Mouse (Mus musculus) frontal cortex, postnatal 10 days (tissue): Measurements from ENCODE around the gene Adamtsl3.
"Not testable (repeated sequence)": the region's sequence is repeated elsewhere in the genome, so short reads cannot be mapped to it uniquely, and the experiment has no call there.

ENCODE experiments used
- DNase-seq, 2 experiments: peaks; one replicate each; pipeline ENCODE4 v3.0.0; 2022; ENCODE audit warnings: low spot score in 2 of 2, mixed read lengths in 1 of 2

Gene Adamtsl3

DNA sequence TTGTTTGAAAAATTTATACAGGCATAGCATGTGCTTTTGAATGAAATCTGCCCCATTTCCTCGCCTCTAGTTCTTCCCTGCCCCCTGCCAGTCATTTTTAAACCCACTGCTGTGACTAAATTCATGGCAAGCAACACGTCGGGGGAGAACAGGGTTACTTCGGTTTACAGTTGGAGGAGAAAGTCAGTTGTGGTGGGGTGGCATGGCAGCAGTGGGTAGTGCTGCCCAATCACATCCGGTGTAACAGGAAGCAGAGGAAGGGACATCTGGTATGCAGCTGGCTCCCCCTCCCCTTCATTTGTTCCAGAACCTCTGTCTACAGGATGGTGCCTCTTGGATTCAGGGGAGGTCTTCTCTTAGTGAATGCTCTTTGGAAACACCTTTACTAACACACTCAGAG is 25.6 kb downstream of the Adamtsl3 start:
- no peak for DNase-seq

DNA sequence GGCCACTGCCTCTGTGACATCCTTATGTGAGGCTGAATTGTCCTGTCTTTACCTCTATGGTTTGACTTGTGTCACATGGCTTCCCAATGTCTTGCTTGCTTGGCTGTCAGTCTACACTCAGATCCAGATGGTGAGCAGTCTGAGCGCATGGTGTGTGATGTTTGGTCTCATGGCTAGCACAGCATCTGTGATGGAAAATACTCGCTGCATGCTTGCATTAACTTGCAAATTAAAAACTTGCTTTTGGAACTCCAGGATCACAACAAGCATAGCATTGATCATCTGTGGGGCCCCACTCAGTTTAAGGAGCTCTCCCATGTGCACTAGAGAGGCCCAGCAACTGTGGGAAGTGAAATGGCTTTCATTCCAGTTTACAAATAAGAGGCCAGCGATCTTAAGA is 29.1 kb downstream of the Adamtsl3 start:
- no peak for DNase-seq

DNA sequence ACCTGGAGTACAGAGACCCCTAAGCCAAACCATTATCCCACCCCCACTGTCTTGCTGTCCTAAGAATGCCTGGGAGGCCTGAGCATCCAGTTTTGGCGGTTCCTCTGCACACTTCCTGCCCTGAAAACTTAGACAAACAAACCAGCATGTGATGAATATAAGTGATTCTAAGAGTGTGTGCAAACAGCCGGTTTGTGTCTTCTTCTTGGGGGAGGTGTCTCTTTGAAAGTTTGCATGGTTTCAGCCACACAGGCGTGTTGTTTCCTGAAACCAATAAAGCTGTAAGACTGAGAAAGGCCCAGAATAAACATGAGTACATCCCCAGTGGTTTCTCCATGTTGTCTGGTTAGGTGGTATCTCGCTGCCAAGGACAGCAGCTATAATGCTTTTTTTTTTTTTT is 30.6 kb downstream of the Adamtsl3 start:
- no peak for DNase-seq

DNA sequence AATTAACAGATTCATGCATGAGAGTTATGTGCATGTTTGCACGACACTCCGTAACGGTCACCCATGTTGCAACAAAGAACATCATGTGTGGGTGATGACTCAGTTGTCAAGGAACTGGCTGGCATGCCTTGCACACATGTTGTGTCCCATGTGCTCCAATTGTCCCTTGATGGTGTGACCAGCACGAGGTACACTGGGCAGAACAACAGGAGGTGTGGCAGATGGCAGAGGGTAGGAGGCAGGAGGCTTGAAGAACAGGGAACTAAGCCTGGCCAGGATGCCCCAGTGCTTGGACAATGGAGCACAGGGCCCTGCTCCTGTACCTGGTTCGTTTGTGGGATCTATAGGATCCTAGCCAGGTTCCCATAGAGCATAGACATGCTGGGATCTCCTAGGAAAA is 31.0 kb downstream of the Adamtsl3 start:
- DNase-seq: no peak

DNA sequence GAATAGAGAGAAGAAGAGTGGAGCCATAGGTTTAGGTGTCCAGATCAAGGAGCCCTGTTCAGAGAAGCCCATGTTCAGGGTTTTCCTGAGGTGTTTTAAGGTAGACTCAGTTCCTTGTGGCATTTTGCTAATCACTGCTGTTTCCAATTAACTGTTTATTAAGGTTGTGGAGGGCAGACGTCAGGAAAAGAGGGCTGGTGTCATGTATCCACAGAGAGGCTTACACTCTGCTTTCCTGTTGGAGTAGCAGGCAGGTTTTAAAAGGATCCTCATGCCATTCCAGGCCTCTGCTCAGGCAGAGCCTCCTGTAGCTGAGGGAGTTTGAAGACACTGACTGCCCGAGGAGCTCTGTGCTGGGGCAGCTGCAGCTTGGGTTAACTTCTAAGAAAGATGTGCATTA is 32.6 kb downstream of the Adamtsl3 start:
- DNase-seq: no peak

DNA sequence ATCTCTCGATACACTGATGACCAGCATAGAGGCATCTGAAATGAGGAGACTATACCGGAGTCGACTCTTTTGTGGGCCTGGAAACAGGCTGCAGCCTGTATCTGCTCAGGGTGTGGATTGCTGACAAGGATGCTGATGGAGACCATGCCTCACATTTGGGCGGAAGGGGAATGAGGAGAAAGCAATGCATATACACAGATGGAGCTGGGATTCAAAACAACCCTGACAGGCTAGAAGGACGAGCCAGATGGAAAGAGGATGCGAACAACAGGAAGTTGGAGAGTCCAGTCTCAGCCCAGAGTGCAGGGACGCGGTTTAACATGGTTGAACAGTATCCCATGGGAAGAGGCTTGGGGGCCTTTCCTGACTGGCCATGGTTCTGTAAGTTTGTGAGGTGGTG is 34.6 kb downstream of the Adamtsl3 start:
- no peak for DNase-seq

DNA sequence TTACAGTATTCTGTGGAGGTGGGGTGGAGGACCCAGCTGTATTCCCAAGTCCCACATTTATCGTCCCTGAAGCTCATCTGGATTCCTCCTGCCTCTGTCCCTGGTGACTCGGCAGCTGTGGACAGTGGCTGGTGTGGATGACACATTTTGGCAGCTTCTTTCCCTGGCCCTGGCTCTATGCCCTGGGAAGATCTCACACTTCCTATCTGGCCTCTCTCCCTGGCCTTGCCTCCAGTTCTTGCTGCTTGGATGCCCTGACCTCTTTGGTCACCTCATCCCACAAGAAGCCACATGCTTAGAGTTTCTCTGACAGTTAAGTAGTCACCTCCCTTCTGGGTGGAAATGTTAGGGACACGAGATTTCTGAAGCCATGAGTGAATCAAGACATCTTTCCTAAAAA is 35.9 kb downstream of the Adamtsl3 start:
- no peak for DNase-seq

DNA sequence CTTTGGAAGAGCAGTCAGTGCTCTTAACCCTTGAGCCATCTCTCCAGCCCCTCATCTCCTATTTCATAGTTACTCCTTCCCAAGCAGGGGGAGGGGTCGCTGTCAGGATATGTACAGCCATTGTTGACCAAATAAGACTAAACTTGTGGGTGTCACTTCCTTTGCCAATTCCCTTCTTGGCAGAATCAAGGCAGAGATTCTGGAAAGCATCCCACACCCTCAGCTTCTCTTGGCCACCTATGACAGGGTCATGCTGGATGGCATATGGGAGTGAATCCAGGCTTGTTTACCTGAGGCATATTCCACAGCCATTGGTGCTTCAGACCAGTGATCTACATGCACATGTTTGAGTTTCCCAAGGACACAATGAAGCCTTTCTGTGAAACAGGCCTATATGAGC is 42.8 kb downstream of the Adamtsl3 start:
- no peak for DNase-seq

DNA sequence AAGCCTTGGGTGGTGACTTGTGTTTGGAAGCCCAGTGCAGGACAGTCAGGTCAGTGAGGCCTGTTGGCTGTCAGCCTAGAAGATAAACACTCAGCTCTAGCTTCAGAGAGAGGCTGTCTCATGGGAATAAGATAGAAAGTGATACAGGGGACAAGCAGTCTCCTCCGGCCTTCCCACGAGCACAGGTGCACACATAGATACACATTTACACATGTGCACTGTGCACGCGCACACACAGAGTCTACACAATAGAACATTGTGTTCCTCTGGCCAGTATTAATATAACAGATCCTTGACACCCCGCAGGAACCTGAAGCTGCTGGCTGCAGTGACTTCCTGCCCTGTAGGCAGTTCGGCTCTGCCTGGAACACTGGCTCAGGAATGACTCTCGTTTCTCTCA is 44.3 kb downstream of the Adamtsl3 start:
- no peak for DNase-seq

DNA sequence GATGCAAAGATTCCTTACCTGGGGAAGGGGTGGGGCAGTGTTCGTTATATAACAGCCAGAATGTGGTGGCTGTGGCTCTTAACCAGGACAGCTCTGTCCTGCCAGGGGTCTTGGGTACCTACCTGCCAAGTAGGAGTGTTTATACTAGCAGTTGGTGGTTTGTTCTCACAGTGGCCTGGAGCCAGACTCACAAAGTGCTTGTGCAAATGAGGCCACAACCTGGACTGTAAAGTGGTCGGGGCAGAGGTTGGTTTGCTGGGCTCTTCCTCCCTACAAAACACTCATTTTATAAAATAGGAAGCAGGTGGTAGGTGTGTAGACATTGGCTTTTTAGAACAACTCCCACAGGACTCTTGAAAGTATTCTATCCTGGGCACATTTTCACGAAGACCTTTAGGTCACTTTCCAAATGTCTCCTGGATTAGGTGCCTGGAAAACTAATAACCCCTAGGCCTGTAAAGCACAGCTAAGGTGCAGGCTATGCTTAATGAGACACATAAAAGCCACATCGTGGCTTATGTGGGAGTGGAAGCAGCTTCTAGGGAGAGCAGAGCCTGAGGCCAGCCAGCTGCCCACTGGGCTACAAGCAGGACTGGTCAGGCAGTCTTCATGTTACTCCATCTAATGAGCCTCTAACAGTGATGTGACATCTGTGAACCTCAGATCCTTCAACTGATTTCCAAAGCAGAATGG is 47.5 kb downstream of the Adamtsl3 start:
- no peak for DNase-seq

DNA sequence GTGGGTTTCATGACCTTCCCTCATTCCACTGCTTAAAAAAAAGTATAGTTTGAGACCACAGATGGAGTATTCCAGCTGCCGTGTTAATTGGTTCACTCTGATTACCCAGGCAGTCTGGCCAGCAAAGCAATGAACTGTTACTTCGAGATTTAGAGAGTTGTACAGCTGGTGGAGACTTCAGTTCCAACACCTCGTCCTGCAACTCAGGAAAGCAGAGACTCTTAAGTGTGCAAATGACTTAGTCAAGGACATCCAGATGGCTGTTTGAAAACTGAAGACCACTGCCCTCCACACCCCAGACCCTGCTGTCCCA is 48.0 kb downstream of the Adamtsl3 start:
- no peak for DNase-seq

DNA sequence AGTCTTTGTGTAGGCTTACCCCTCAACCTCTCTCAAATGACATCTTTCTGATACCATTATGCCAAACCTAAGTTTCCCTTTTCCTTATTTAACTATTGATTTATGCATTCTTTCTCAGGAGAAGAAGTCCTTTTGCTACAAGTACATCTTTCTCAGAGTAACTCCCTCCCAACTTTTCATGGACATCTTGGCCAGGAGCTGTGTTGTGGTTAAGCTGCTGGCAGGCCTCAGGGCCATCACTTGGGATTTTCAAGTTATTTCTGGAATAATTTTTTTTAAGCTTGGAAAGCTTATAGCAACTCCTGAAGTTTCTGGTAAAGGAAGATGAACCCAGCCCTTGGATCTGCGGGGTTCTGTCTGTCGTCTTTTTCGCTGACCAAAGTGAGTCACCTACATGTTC is 51.6 kb downstream of the Adamtsl3 start:
- DNase-seq: no peak

DNA sequence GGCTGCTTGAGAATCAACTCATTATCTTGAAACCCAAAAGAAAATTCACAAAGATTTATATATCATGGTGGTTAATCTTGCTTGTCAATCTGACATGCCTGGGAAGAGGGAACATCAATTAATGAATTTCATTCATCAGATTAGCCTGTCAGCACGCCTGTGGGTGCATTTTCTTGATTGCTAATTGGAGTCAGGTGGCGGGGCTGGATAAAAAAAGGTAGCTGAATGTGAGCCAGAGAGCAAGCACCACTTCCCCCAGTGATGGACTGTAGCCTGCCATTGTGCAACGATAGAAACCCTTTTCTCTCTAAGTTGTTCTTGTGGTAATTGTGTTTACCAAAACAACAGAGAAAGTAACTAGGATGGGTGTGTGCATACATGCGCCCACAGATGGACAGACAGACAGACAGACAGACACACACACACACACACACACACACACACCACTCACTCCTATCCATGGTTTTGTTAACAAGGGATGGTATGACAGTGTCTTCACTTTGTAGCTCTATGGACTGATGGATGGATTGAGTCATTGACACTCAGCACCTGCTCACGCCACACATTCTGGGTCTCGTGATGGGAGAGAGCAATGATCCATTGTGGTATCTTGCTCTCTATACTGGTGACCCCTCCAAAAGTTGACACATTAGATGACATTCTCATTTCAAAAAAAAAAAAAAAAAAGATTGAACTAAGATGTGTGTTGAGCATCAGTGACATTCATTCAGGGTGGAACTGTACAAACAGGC is 59.1 kb downstream of the Adamtsl3 start:
- DNase-seq: no peak

DNA sequence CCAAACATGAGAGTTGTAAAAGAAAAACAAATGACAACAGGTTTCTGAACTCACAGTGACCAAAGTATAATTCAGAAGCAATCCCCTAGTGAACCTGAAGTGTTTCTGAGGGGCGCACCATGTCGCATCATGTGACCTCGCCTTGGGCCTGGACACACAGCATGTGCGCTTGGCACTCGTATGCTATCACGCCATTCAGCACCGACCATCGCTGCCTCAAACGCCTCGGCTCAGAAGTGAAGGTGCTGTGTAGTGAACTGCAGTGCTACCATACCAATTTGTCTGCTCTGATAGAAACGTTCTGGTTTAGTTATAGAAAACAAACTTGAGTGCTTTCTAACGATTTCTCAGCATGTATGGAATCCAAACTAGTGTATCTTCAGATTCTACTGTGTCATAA is 59.7 kb downstream of the Adamtsl3 start:
- no peak for DNase-seq

DNA sequence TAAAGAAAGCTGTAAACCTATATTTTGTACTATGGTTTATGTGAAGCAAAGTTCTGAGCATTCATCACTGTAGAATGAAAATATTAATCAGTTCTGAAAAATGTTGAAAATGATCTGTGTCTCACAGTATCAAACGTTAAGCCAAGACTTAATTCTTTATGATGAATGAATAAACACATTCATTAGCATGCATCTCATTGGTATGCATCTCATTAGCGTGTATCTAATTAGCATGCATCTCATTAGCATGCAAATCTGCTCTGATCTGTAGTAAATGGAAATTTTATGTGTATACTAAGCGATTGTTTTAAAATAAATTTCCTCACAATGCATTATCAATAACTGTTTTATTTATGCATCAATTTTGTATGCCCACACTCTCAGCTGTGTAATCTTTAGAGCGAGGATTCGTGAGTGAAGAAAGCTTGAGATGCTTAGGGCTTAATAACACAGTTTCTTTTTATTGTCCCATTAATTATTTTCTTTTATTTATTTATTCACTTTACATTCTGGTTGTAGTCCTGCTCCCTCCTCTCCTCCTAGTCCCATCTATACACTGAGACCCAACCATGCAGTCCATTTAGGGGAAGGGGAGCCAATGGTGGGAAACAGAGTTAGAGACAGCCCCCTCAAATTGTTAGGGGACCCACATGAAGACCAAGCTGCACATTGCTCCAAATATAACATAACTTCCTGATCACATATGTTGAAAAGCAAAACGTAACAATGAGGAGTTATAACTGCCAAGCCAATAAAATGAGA is 60.4 kb downstream of the Adamtsl3 start:
- DNase-seq: no peak

DNA sequence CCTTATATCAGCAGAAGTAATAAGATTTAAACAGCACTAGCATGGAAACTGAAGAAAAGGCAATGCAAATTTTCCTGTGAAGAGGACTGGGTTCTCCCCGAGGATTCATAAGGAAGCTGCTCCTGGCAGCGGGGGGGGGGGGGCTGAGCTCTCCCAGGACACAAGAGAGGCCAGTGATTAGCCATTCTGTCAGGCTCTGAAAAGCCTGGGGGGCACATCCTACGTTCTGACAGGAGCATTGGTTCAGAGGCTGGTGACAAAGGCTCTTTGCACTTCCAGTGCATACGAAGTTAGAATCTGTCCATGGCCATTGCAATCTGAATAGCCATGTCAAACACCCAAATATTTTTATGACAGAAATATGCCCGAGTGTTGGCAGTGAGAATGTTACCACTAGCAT is 61.4 kb downstream of the Adamtsl3 start:
- DNase-seq: no peak

DNA sequence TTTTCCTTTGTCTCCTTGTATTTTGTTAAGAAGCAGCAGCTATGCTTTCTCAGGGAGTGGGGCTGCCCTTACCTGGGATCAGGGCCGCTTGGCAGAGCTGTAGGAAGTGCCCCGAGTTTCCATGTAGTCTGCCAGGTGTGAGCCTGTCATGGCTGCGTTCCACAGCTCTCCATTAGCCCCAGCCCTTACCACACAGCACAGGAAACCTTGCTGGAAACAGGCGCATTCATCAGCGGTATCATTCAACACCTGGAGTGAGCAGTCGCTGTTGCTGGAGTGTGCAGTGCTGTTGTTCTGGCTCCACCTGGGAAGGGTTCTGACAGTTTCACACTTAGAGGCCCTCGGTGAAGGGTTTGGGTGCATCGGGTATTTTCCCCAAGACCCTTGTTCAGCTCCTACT is 62.1 kb downstream of the Adamtsl3 start:
- no peak for DNase-seq

DNA sequence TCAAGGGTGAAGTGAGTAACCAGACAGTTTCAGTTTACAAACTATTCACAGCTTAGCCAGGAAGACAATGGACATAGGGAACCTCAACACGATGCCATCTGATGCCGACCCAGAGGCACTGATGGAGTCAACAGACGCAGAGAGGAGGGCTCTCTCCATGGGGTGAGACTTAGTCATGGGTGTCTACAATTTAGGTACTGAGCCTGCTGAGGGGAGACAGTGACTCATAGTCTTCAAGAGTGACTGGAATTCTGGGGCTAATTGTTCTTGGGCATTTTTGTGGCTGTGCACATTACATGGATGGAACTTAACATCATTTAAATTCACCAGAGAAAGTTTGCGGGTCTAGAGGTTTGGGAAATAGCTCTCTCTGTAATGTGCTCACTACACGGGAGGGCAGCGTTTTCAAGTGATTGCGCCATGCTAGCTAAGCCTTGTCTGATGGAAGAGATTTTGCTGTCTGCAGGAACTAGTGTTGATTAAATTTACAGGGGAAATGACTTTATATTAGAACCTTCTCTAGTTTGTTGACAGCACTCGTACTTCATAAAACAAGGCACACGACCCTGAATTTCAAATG is 70.1 kb downstream of the Adamtsl3 start:
- no peak for DNase-seq

DNA sequence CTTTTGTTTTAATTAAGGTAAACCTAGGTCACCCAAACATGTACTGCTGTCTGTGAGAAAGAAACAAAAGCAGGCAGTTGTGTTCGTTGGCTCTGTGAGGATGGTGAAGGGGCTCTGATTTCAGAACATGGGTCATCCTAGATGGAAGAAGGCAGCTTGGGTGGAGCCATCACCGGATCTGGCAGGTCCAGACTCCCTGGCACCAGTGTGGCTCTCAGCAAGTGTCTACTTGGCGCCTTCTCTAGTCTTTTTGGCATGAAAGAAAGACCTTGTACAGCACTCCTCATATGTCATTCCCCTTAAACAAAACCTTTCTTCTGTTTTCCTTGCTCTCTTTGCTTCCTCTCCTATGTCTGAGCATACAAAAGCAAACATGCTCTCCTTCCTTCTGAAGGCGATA is 75.5 kb downstream of the Adamtsl3 start:
- no peak for DNase-seq

DNA sequence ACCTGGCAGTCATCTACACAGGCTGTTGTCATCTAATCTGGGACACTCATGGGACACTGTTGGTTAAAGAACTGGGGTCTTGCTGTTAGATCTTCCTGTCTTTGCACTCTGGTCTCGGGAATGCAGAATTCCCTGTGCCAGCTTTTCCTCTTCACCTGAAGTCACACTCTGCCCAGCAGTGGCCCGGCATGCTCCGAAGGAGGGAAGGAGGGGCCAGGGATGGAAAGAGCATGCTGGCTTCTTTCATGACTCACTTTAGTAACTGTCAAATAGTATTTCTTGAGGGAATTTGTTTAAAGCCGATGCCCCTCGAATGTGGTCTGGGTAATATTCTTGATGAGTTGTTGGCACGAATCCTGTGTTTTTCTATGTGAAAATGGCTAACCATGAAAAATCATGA is 81.2 kb downstream of the Adamtsl3 start:
- DNase-seq: no peak

DNA sequence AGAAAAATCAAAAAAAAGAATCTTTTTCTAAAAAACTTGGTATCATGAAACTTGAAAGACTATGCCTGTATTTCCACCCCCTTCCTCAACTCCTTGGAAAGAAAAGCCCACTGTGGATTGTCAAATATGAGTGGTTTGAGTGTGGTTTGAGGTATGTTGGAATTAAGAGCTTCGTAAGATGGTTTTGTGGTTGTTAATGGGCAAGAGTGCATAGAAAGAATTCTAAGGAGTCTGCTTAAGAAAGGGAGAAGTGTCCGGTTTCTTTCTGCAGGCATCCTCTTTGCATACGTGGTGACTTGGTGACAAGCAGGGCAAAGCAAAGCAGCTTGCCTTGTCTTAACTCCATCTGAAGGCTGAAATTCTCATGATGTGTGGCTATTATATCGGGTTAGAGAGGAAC is 81.6 kb downstream of the Adamtsl3 start:
- no peak for DNase-seq

DNA sequence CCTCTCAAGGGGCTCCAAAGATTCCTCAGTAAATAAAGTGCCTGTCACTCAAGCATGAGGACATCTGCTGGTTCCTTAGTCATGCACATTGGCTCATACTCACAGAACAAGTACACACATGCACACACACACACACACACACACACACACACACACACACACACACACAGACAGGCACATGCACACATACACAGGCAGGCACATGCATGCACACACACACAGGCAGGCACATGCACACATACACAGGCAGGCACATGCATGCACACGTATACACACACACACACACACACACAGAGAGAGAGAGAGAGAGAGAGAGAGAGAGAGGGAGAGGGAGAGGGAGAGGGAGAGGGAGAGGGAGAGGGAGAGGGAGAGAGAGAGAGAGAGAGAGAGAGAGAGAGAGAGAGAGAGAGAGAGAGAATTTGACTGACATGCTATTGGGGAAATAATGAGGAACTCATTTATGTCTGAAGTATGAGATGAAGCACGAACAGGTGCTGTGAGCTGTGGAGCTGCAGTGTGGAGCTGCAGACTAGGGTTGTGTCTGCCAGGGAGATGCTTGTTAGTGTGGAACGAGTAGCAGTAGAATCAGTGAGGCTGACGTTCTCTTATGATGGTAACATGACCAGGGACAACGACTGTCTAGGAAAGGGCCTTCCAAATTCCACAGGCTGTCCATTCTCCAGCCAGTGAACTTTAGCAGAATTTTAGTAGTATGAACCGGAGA is 85.0 kb downstream of the Adamtsl3 start:
- not testable (repeated sequence) for DNase-seq
